Mouse (Mus musculus) MEL (cell line): ENCODE measurements at regions not wholly inside any gene's neighbourhood (a gene's known extent, or its start where the extent isn't known, plus 50 kb on each side); places are given as distances from the start of the nearest gene placed in this dataset.

ENCODE experiments used
- DNase-seq: peaks from one replicate; pipeline ENCODE4 v3.0.0; 2011; ENCODE audit warnings: low read depth, low spot score
- H3K27ac ChIP-seq: 2 replicates; pipeline ENCODE4 v1.5.1; 2012; ENCODE audit warnings: low read depth, mild to moderate bottlenecking, control low read depth, low read length, moderate library complexity; ENCODE audit not compliant: control insufficient read depth
- H3K27me3 ChIP-seq, 2 experiments: fragments of 150-350 bp in 1 of 2; sonication (generic) in 1 of 2; 2 replicates each; pipeline ENCODE4 v1.6.1; 2012; ENCODE audit warnings: low read length in 2 of 2, mild to moderate bottlenecking in 2 of 2, improper control_type of control experiment in 1 of 2, moderate library complexity in 1 of 2; ENCODE audit not compliant: insufficient read depth in 2 of 2, control insufficient read depth in 1 of 2
- H3K36me3 ChIP-seq, 2 experiments: 2 replicates each; pipeline ENCODE4 v1.6.1; 2012 to 2014; ENCODE audit warnings: low read length in 2 of 2, improper control_type of control experiment in 1 of 2, inconsistent platforms in 1 of 2, mild to moderate bottlenecking in 1 of 2; ENCODE audit not compliant: insufficient read depth in 2 of 2, control insufficient read depth in 1 of 2
- H3K4me1 ChIP-seq, 2 experiments: fragments of 150-350 bp in 1 of 2; sonication (generic) in 1 of 2; 2 replicates each; pipeline ENCODE4 v1.6.1; 2012; ENCODE audit warnings: low read length in 2 of 2, improper control_type of control experiment in 1 of 2, mild to moderate bottlenecking in 1 of 2; ENCODE audit not compliant: insufficient read depth in 2 of 2, control insufficient read depth in 1 of 2
- H3K4me3 ChIP-seq, 2 experiments: fragments of 150-350 bp in 1 of 2; sonication (generic) in 1 of 2; 2 replicates each; pipeline ENCODE4 v1.5.1; 2012; ENCODE audit warnings: low read depth in 2 of 2, low read length in 2 of 2, mild to moderate bottlenecking in 2 of 2, moderate library complexity in 2 of 2, control low read depth in 1 of 2, improper control_type of control experiment in 1 of 2; ENCODE audit not compliant: control insufficient read depth in 1 of 2, insufficient read depth in 1 of 2
- H3K79me2 ChIP-seq: 2 replicates; pipeline ENCODE4 v1.6.1; 2012; ENCODE audit warnings: mild to moderate bottlenecking, low read length, moderate library complexity; ENCODE audit not compliant: control insufficient read depth, poor library complexity, insufficient read depth
- H3K9ac ChIP-seq: 2 replicates; pipeline ENCODE4 v1.6.1; 2012; ENCODE audit warnings: low read depth, mild to moderate bottlenecking, control low read depth, low read length, moderate library complexity; ENCODE audit not compliant: control insufficient read depth, poor library complexity, severe bottlenecking
- H3K9me3 ChIP-seq: fragments of 150-350 bp; sonication (generic); replicated peaks from 2 replicates; pipeline ENCODE4 v1.6.1; 2012; ENCODE audit warnings: mild to moderate bottlenecking, low read length, improper control_type of control experiment, moderate library complexity; ENCODE audit not compliant: insufficient read depth
- BHLHE40 ChIP-seq: IDR thresholded peaks from 2 replicates; pipeline ENCODE4 v1.6.1; 2012; ENCODE audit warnings: low read depth, mild to moderate bottlenecking, inconsistent platforms, low read length, improper control_type of control experiment, borderline replicate concordance
- CHD1 ChIP-seq: IDR thresholded peaks from 2 replicates; pipeline ENCODE4 v1.6.1; 2012; ENCODE audit warnings: low read depth, mild to moderate bottlenecking, inconsistent platforms, low read length, improper control_type of control experiment
- E2F4 ChIP-seq: IDR thresholded peaks from 2 replicates; pipeline ENCODE4 v1.6.1; 2011; ENCODE audit warnings: low read depth, low read length, improper control_type of control experiment, borderline replicate concordance
- GABPA ChIP-seq: IDR thresholded peaks from 2 replicates; pipeline ENCODE4 v1.6.1; 2012; ENCODE audit warnings: low read depth, mild to moderate bottlenecking, inconsistent platforms, low read length, improper control_type of control experiment, moderate library complexity
- HCFC1 ChIP-seq: IDR thresholded peaks from 2 replicates; pipeline ENCODE4 v1.6.1; 2012; ENCODE audit warnings: low read depth, mild to moderate bottlenecking, inconsistent platforms, low read length, improper control_type of control experiment, moderate library complexity
- MAX ChIP-seq: IDR thresholded peaks from 2 replicates; pipeline ENCODE4 v1.6.1; 2011; ENCODE audit warnings: low read length, improper control_type of control experiment
- MEF2A ChIP-seq: IDR thresholded peaks from 2 replicates; pipeline ENCODE4 v1.6.1; 2014; ENCODE audit warnings: low read depth, mild to moderate bottlenecking, inconsistent platforms, low read length, improper control_type of control experiment; ENCODE audit not compliant: poor library complexity, insufficient replicate concordance, severe bottlenecking; ENCODE audit errors: extremely low read depth
- MXI1 ChIP-seq: IDR thresholded peaks from 2 replicates; pipeline ENCODE4 v1.6.1; 2011; ENCODE audit warnings: mild to moderate bottlenecking, low read depth, low read length, improper control_type of control experiment
- MYB ChIP-seq: IDR thresholded peaks from 2 replicates; pipeline ENCODE4 v1.6.1; 2011; ENCODE audit warnings: mild to moderate bottlenecking, low read depth, low read length, improper control_type of control experiment
- MYC ChIP-seq: IDR thresholded peaks from 2 replicates; pipeline ENCODE4 v1.6.1; 2011; ENCODE audit warnings: low read depth, mild to moderate bottlenecking, low read length, improper control_type of control experiment, moderate library complexity
- NELFE ChIP-seq: IDR thresholded peaks from 2 replicates; pipeline ENCODE4 v1.6.1; 2011; ENCODE audit warnings: low read depth, low read length, improper control_type of control experiment
- SIN3A ChIP-seq: IDR thresholded peaks from 2 replicates; pipeline ENCODE4 v1.6.1; 2012; ENCODE audit warnings: low read length, improper control_type of control experiment, inconsistent platforms
- SMC3 ChIP-seq: IDR thresholded peaks from 2 replicates; pipeline ENCODE4 v1.6.1; 2011; ENCODE audit warnings: low read depth, low read length, improper control_type of control experiment
- TAL1 ChIP-seq: IDR thresholded peaks from 2 replicates; pipeline ENCODE4 v1.6.1; 2012; ENCODE audit warnings: mild to moderate bottlenecking, inconsistent platforms, low read length, moderate library complexity, mixed read lengths
- TCF12 ChIP-seq: IDR thresholded peaks from 2 replicates; pipeline ENCODE4 v1.6.1; 2014; ENCODE audit warnings: low read depth, mild to moderate bottlenecking, inconsistent platforms, low read length, improper control_type of control experiment, moderate library complexity
- USF1 ChIP-seq: IDR thresholded peaks from 2 replicates; pipeline ENCODE4 v1.6.1; 2014; ENCODE audit warnings: low read depth, mild to moderate bottlenecking, inconsistent platforms, low read length, improper control_type of control experiment, moderate library complexity
- USF2 ChIP-seq, 2 experiments: IDR thresholded peaks; 2 replicates each; pipeline ENCODE4 v1.6.1; 2011 to 2012; ENCODE audit warnings: improper control_type of control experiment in 2 of 2, low read length in 2 of 2, borderline replicate concordance in 1 of 2, inconsistent platforms in 1 of 2, low read depth in 1 of 2, mild to moderate bottlenecking in 1 of 2; ENCODE audit not compliant: insufficient read depth in 1 of 2
- ZC3H11A ChIP-seq: IDR thresholded peaks from 2 replicates; pipeline ENCODE4 v1.6.1; 2012; ENCODE audit warnings: low read depth, mild to moderate bottlenecking, inconsistent platforms, low read length, improper control_type of control experiment
- ZKSCAN1 ChIP-seq: IDR thresholded peaks from 2 replicates; pipeline ENCODE4 v1.6.1; 2012; ENCODE audit warnings: low read depth, mild to moderate bottlenecking, inconsistent platforms, low read length, improper control_type of control experiment, moderate library complexity

GRCm38 (mm10) chr5:73821956-73822545, 170.9 kb downstream of the Spata18 start:
- Histone ChIP-seq H3K27ac (no peak overlapping the region), H3K36me3 (no peaks in the 10 kb centered on the region), H3K4me3 (no peak overlapping the region), H3K4me1 (no peaks in the 10 kb centered on the region), H3K9ac (no peak overlapping the region), H3K79me2 (no peaks in the 10 kb centered on the region), H3K9me3 (no peaks in the 10 kb centered on the region), H3K27me3 (peaks cover 4 to 7% of the 10 kb centered on the region in 2 experiments)
- DNase-seq: no peak
- TF ChIP-seq ZC3H11A (no peak), MXI1 (no peak), HCFC1 (no peak), USF1 (no peak), MAX (no peak), USF2 (IDR thresholded peaks at IDR 0.05; ENCODE audit: borderline replicate concordance in 1 of 2, insufficient read depth in 1 of 2, low read depth in 1 of 2, low read length in 2 of 2) (no peak), TAL1 (no peak), NELFE (no peak), E2F4 (no peak), SIN3A (no peak)

- TF ChIP-seq TCF12 (no peak), ZKSCAN1 (no peak), CHD1 (no peak), MYB (no peak), GABPA (no peak), SMC3 (no peak), BHLHE40 (no peak), MYC (no peak), MEF2A (no peak)
- Histone ChIP-seq H3K9me3 (no peaks in the 10 kb centered on the region), H3K27me3 (peaks cover 4 to 6% of the 10 kb centered on the region in 2 experiments), H3K27ac (no peak overlapping the region), H3K79me2 (no peaks in the 10 kb centered on the region), H3K4me1 (no peaks in the 10 kb centered on the region), H3K9ac (no peak overlapping the region), H3K4me3 (no peak overlapping the region), H3K36me3 (no peaks in the 10 kb centered on the region)
- DNase-seq: no peak
Measured at GRCm38 (mm10) chr5:73823421-73823820, 172.2 kb downstream of the Spata18 start.
